Mouse (Mus musculus) lung, adult 2 months (tissue): ENCODE measurements around the gene Olfr672.

ENCODE experiments used
- CTCF ChIP-seq: fragments of 200-500 bp; IDR thresholded peaks from 2 replicates; pipeline ENCODE4 v1.5.1; 2011; ENCODE audit warnings: mild to moderate bottlenecking, low read length, control low read depth; ENCODE audit not compliant: insufficient read depth
- POLR2A ChIP-seq: fragments of 200-500 bp; IDR thresholded peaks from 2 replicates; pipeline ENCODE4 v1.6.1; 2011; ENCODE audit warnings: low read depth, mild to moderate bottlenecking, control low read depth, low read length, borderline replicate concordance; ENCODE audit errors: extremely low read depth

GRCm38 (mm10) chr7:105028360-105028759, 26.5 kb upstream of the Olfr672 start, which contains the start of gene Olfr675:
- TF ChIP-seq CTCF (no peak), POLR2A (no peak)
